Mouse (Mus musculus): ENCODE data around the gene Dennd6a. TPM values are rescaled to one million over a fixed set of nuclear protein-coding genes. Genes with fewer than 3 reads are reported as not detected.

The Dennd6a gene
- polyA plus RNA-seq, 1 experiment from 2014 or later = 33.8 TPM

- H3K27me3 ChIP-seq = no peaks in the 10 kb centered on the region
- no peak overlapping the region for H3K9ac ChIP-seq (replicated peaks)
- H3K4me3 ChIP-seq (replicated peaks) = no peak overlapping the region
- H3K4me1 ChIP-seq (replicated peaks) = peaks cover 11% of the 10 kb centered on the region
- ATAC-seq (ENCODE audit: insufficient number of reproducible peaks, insufficient read depth, low FRiP score, low TSS enrichment, low read depth) = no peak
- no peak overlapping the region for H3K4me2 ChIP-seq
- H3K27ac ChIP-seq = no peak overlapping the region
- H3K9me3 ChIP-seq = no peaks in the 10 kb centered on the region
- WGBS = 86% methylated on average over 2 of the region's 2 CpGs
- peaks cover 45% of the 10 kb centered on the region for H3K36me3 ChIP-seq
These were observed 74.2 kb downstream of the Dennd6a start for GRCm38 (mm10) chr14:26647811-26648210.

- H3K27ac ChIP-seq = no peak overlapping the region
- no peak overlapping the region for H3K9ac ChIP-seq (replicated peaks)
- no peaks in the 10 kb centered on the region for H3K27me3 ChIP-seq
- no peak overlapping the region for H3K4me3 ChIP-seq (replicated peaks)
- no peaks in the 10 kb centered on the region for H3K9me3 ChIP-seq
- H3K36me3 ChIP-seq = peaks cover 77% of the 10 kb centered on the region
- H3K4me2 ChIP-seq = no peak overlapping the region
- no peak for ATAC-seq (ENCODE audit: insufficient number of reproducible peaks, insufficient read depth, low FRiP score, low TSS enrichment, low read depth)
- 0 out of 2 replicates have a peak, but pooled peaks cover 3% of the 10 kb centered on the region for H3K4me1 ChIP-seq (replicated peaks)
These were observed 78.2 kb downstream of the Dennd6a start for GRCm38 (mm10) chr14:26651901-26652300.

GRCm38 (mm10) chr14:26658178-26658577 is 84.5 kb downstream of the Dennd6a start:
- no peak for ATAC-seq (ENCODE audit: insufficient number of reproducible peaks, insufficient read depth, low FRiP score, low TSS enrichment, low read depth)
- H3K27ac ChIP-seq = no peak overlapping the region
- H3K4me3 ChIP-seq (replicated peaks) = no peak overlapping the region
- no peaks in the 10 kb centered on the region for H3K27me3 ChIP-seq
- peaks cover 53% of the 10 kb centered on the region for H3K36me3 ChIP-seq
- no peaks in the 10 kb centered on the region for H3K4me1 ChIP-seq (replicated peaks)
- H3K9me3 ChIP-seq = no peaks in the 10 kb centered on the region
- no peak overlapping the region for H3K9ac ChIP-seq (replicated peaks)
- H3K4me2 ChIP-seq = no peak overlapping the region

GRCm38 (mm10) chr14:26660233-26660632 is 86.6 kb downstream of the Dennd6a start:
- H3K27me3 ChIP-seq = no peaks in the 10 kb centered on the region
- 98% methylated on average over 1 of the region's 1 CpGs for WGBS
- H3K4me2 ChIP-seq = no peak overlapping the region
- no peak overlapping the region for H3K27ac ChIP-seq
- H3K9ac ChIP-seq (replicated peaks) = no peak overlapping the region
- no peaks in the 10 kb centered on the region for H3K9me3 ChIP-seq
- no peaks in the 10 kb centered on the region for H3K4me1 ChIP-seq (replicated peaks)
- ATAC-seq (ENCODE audit: insufficient number of reproducible peaks, insufficient read depth, low FRiP score, low TSS enrichment, low read depth) = no peak
- no peak overlapping the region for H3K4me3 ChIP-seq (replicated peaks)
- peaks cover 46% of the 10 kb centered on the region for H3K36me3 ChIP-seq

- Histone ChIP-seq H3K9ac (replicated peaks) (no peak overlapping the region), H3K9me3 (no peaks in the 10 kb centered on the region), H3K4me3 (replicated peaks) (no peak overlapping the region), H3K36me3 (peaks cover 44% of the 10 kb centered on the region), H3K4me1 (replicated peaks) (peaks cover 8% of the 10 kb centered on the region), H3K27ac (0 out of 2 replicates have a peak overlapping the region, but pooled peaks have one; percentile 35), H3K4me2 (no peak overlapping the region), H3K27me3 (no peaks in the 10 kb centered on the region)
- no peak for ATAC-seq (ENCODE audit: insufficient number of reproducible peaks, insufficient read depth, low FRiP score, low TSS enrichment, low read depth)
- 60% methylated on average over 3 of the region's 3 CpGs for WGBS
These were observed 88.4 kb downstream of the Dennd6a start for GRCm38 (mm10) chr14:26662016-26662415.

GRCm38 (mm10) chr14:26662488-26662887 is 88.8 kb downstream of the Dennd6a start:
- no peaks in the 10 kb centered on the region for H3K9me3 ChIP-seq
- ATAC-seq (ENCODE audit: insufficient number of reproducible peaks, insufficient read depth, low FRiP score, low TSS enrichment, low read depth) = no peak
- no peaks in the 10 kb centered on the region for H3K27me3 ChIP-seq
- H3K4me3 ChIP-seq (replicated peaks) = no peak overlapping the region
- H3K4me1 ChIP-seq (replicated peaks) = peaks cover 11% of the 10 kb centered on the region
- H3K36me3 ChIP-seq = peaks cover 39% of the 10 kb centered on the region
- no peak overlapping the region for H3K9ac ChIP-seq (replicated peaks)
- no peak overlapping the region for H3K4me2 ChIP-seq
- H3K27ac ChIP-seq = no peak overlapping the region
- 92% methylated on average over 2 of the region's 2 CpGs for WGBS

- peaks cover 31% of the 10 kb centered on the region for H3K36me3 ChIP-seq
- no peak overlapping the region for H3K4me2 ChIP-seq
- no peaks in the 10 kb centered on the region for H3K27me3 ChIP-seq
- 96% methylated on average over 2 of the region's 2 CpGs for WGBS
- no peak overlapping the region for H3K9ac ChIP-seq (replicated peaks)
- H3K27ac ChIP-seq = no peak overlapping the region
- ATAC-seq (ENCODE audit: insufficient number of reproducible peaks, insufficient read depth, low FRiP score, low TSS enrichment, low read depth) = no peak
- no peak overlapping the region for H3K4me3 ChIP-seq (replicated peaks)
- H3K9me3 ChIP-seq = no peaks in the 10 kb centered on the region
- peaks cover 21% of the 10 kb centered on the region for H3K4me1 ChIP-seq (replicated peaks)
These were observed 90.2 kb downstream of the Dennd6a start for GRCm38 (mm10) chr14:26663851-26664250.

GRCm38 (mm10) chr14:26667991-26668370 is 94.3 kb downstream of the Dennd6a start:
- Histone ChIP-seq H3K27me3 (no peaks in the 10 kb centered on the region), H3K4me1 (replicated peaks) (peaks cover 25% of the 10 kb centered on the region), H3K4me3 (replicated peaks) (peak overlapping the region; percentile 96), H3K4me2 (peak overlapping the region; percentile 99), H3K9ac (replicated peaks) (peak overlapping the region; percentile 83), H3K9me3 (no peaks in the 10 kb centered on the region), H3K27ac (no peak overlapping the region), H3K36me3 (peaks cover 22% of the 10 kb centered on the region)
- WGBS = 16% methylated on average over 6 of the region's 6 CpGs
- ATAC-seq (ENCODE audit: insufficient number of reproducible peaks, insufficient read depth, low FRiP score, low TSS enrichment, low read depth) = no peak

GRCm38 (mm10) chr14:26668371-26669291 is 95.0 kb downstream of the Dennd6a start:
- ATAC-seq (ENCODE audit: insufficient number of reproducible peaks, insufficient read depth, low FRiP score, low TSS enrichment, low read depth) = no peak; the same call in 1 of the 2 replicates
- Histone ChIP-seq H3K4me1 (replicated peaks) (peaks cover 25% of the 10 kb centered on the region), H3K4me2 (peak overlapping the region; percentile 99), H3K9me3 (no peaks in the 10 kb centered on the region), H3K36me3 (peaks cover 22% of the 10 kb centered on the region), H3K4me3 (replicated peaks) (peak overlapping the region; percentile 96), H3K27me3 (no peaks in the 10 kb centered on the region), H3K27ac (peak overlapping the region; percentile 91), H3K9ac (replicated peaks) (peak overlapping the region; percentile 83)
- 1% methylated on average over 73 of the region's 73 CpGs for WGBS

- Histone ChIP-seq H3K27ac (peak within 1 kb of the TSS; percentile 91), H3K4me3 (replicated peaks) (peak within 1 kb of the TSS; percentile 96), H3K9ac (replicated peaks) (peak within 1 kb of the TSS; percentile 83), H3K36me3 (peaks cover 18% of the 10 kb centered on the region), H3K4me2 (peak within 1 kb of the TSS; percentile 99), H3K27me3 (no peaks in the 10 kb centered on the region), H3K9me3 (no peaks in the 10 kb centered on the region), H3K4me1 (replicated peaks) (peaks cover 25% of the 10 kb centered on the region)
- WGBS = under 1% methylated on average over 70 of the region's 70 CpGs
- peak; percentile 87 for ATAC-seq (ENCODE audit: insufficient number of reproducible peaks, insufficient read depth, low FRiP score, low TSS enrichment, low read depth)
These were observed 95.8 kb downstream of the Dennd6a start, which contains the start of gene Pde12 for GRCm38 (mm10) chr14:26669292-26670073. TSS of gene Pde12 (minus strand) at chr14:26669883.

- Histone ChIP-seq H3K9ac (replicated peaks) (no peak overlapping the region), H3K4me3 (replicated peaks) (peak overlapping the region; percentile 96; the same call in 1 of the 2 replicates)
- no peak for ATAC-seq (ENCODE audit: insufficient number of reproducible peaks, insufficient read depth, low FRiP score, low TSS enrichment, low read depth)
These were observed 97.3 kb downstream of the Dennd6a start for GRCm38 (mm10) chr14:26670964-26671363.

More at GRCm38 (mm10) chr14:26670964-26671363, 97.3 kb downstream of the Dennd6a start:
- peaks cover 5% of the 10 kb centered on the region for H3K36me3 ChIP-seq
- H3K27me3 ChIP-seq = no peaks in the 10 kb centered on the region
- H3K9me3 ChIP-seq = no peaks in the 10 kb centered on the region
- H3K4me1 ChIP-seq (replicated peaks) = peaks cover 25% of the 10 kb centered on the region
- H3K27ac ChIP-seq = no peak overlapping the region
- no peak overlapping the region for H3K4me2 ChIP-seq
